Mouse (Mus musculus) midbrain, embryonic 10.5 days (tissue): ENCODE measurements at regions not wholly inside any gene's neighbourhood (a gene's known extent, or its start where the extent isn't known, plus 50 kb on each side); places are given as distances from the start of the nearest gene placed in this dataset.

Experiments used
- DNase-seq: peaks from one replicate; pipeline ENCODE4 v3.0.0-alpha.2; 2017; ENCODE audit warnings: low spot score
- H3K27ac ChIP-seq: fragments of 300-500 bp; sonication (generic); replicated peaks from 2 replicates; pipeline ENCODE4 v1.5.1; 2016; ENCODE audit warnings: mild to moderate bottlenecking
- H3K27me3 ChIP-seq: fragments of 300-500 bp; sonication (generic); 2 replicates; pipeline ENCODE4 v1.6.1; 2016; ENCODE audit warnings: low read depth, mild to moderate bottlenecking; ENCODE audit not compliant: poor library complexity, severe bottlenecking
- H3K36me3 ChIP-seq: fragments of 300-500 bp; sonication (generic); 2 replicates; pipeline ENCODE4 v1.6.1; 2016; ENCODE audit warnings: mild to moderate bottlenecking, moderate library complexity
- H3K4me1 ChIP-seq: fragments of 300-500 bp; sonication (generic); 2 replicates; pipeline ENCODE4 v1.6.1; 2016
- H3K4me3 ChIP-seq: fragments of 300-500 bp; sonication (generic); 2 replicates; pipeline ENCODE4 v1.5.1; 2016; ENCODE audit warnings: mild to moderate bottlenecking, moderate library complexity
- H3K9me3 ChIP-seq: fragments of 300-500 bp; sonication (generic); replicated peaks from 2 replicates; pipeline ENCODE4 v1.6.1; 2016; ENCODE audit warnings: mild to moderate bottlenecking
- WGBS: fragments of 180-500 bp; shearing (Covaris S2); methylation state at CpG from one replicate; pipeline ENCODE4 v1.1.7; 2016; 5-methylcytosine and 5-hydroxymethylcytosine counted together

GRCm38 (mm10) chr6:49965944-49966545 is 143.5 kb downstream of the Npy start:
- H3K36me3 ChIP-seq, result no peaks in the 10 kb centered on the region
- no peak overlapping the region for H3K4me3 ChIP-seq
- WGBS, result 85% methylated on average over 5 of the region's 5 CpGs
- H3K27me3 ChIP-seq, result no peaks in the 10 kb centered on the region
- DNase-seq, result no peak
- no peak overlapping the region for H3K27ac ChIP-seq
- H3K4me1 ChIP-seq, result no peaks in the 10 kb centered on the region
- no peaks in the 10 kb centered on the region for H3K9me3 ChIP-seq

GRCm38 (mm10) chr6:49966555-49966954 is 143.5 kb upstream of the Mpp6 start:
- Histone ChIP-seq H3K9me3 (no peaks in the 10 kb centered on the region), H3K27me3 (no peaks in the 10 kb centered on the region), H3K4me3 (no peak overlapping the region), H3K4me1 (no peaks in the 10 kb centered on the region), H3K27ac (no peak overlapping the region), H3K36me3 (no peaks in the 10 kb centered on the region)
- 93% methylated on average over 3 of the region's 3 CpGs for WGBS
- DNase-seq, result no peak

- H3K27ac ChIP-seq, result no peak overlapping the region
- 87% methylated on average over 7 of the region's 7 CpGs for WGBS
- no peaks in the 10 kb centered on the region for H3K36me3 ChIP-seq
- H3K27me3 ChIP-seq, result no peaks in the 10 kb centered on the region
- no peak overlapping the region for H3K4me3 ChIP-seq
- no peak for DNase-seq
- peaks cover 10% of the 10 kb centered on the region for H3K4me1 ChIP-seq
- no peaks in the 10 kb centered on the region for H3K9me3 ChIP-seq
Observed at GRCm38 (mm10) chr6:49973258-49973865, 136.7 kb upstream of the Mpp6 start.

GRCm38 (mm10) chr6:49977783-49978182 is 132.3 kb upstream of the Mpp6 start:
- peaks cover 9% of the 10 kb centered on the region; the same call in 1 of the 2 replicates for H3K4me1 ChIP-seq
- no peaks in the 10 kb centered on the region for H3K27me3 ChIP-seq
- H3K4me3 ChIP-seq, result no peak overlapping the region
- no peaks in the 10 kb centered on the region for H3K9me3 ChIP-seq
- DNase-seq, result no peak
- 82% methylated on average over 11 of the region's 11 CpGs for WGBS
- no peaks in the 10 kb centered on the region for H3K36me3 ChIP-seq
- no peak overlapping the region for H3K27ac ChIP-seq

GRCm38 (mm10) chr6:49983740-49984139 is 126.3 kb upstream of the Mpp6 start:
- DNase-seq, result no peak
- Histone ChIP-seq H3K27ac (no peak overlapping the region), H3K4me1 (peaks cover 10% of the 10 kb centered on the region), H3K27me3 (no peaks in the 10 kb centered on the region), H3K4me3 (no peak overlapping the region), H3K36me3 (no peaks in the 10 kb centered on the region), H3K9me3 (no peaks in the 10 kb centered on the region)
- WGBS, result 80% methylated on average over 4 of the region's 4 CpGs

- H3K4me3 ChIP-seq, result no peak overlapping the region
- DNase-seq, result no peak
- peaks cover 8% of the 10 kb centered on the region for H3K4me1 ChIP-seq
- WGBS, result 85% methylated on average over 6 of the region's 6 CpGs
- no peaks in the 10 kb centered on the region for H3K9me3 ChIP-seq
- H3K36me3 ChIP-seq, result no peaks in the 10 kb centered on the region
- no peak overlapping the region for H3K27ac ChIP-seq
- no peaks in the 10 kb centered on the region for H3K27me3 ChIP-seq
Observed at GRCm38 (mm10) chr6:49985127-49985526, 124.9 kb upstream of the Mpp6 start.

- DNase-seq, result no peak
- 92% methylated on average over 5 of the region's 5 CpGs for WGBS
- H3K36me3 ChIP-seq, result no peaks in the 10 kb centered on the region
- H3K27ac ChIP-seq, result no peak overlapping the region
- no peaks in the 10 kb centered on the region for H3K9me3 ChIP-seq
- H3K4me1 ChIP-seq, result peaks cover 13% of the 10 kb centered on the region
- no peak overlapping the region for H3K4me3 ChIP-seq
- no peaks in the 10 kb centered on the region for H3K27me3 ChIP-seq
Observed at GRCm38 (mm10) chr6:49987141-49987540, 122.9 kb upstream of the Mpp6 start.

GRCm38 (mm10) chr6:49987541-49988210 is 122.4 kb upstream of the Mpp6 start:
- no peak overlapping the region for H3K4me3 ChIP-seq
- WGBS, result 85% methylated on average over 3 of the region's 3 CpGs
- H3K9me3 ChIP-seq, result no peaks in the 10 kb centered on the region
- no peaks in the 10 kb centered on the region for H3K27me3 ChIP-seq
- no peak overlapping the region for H3K27ac ChIP-seq
- H3K36me3 ChIP-seq, result no peaks in the 10 kb centered on the region
- DNase-seq, result no peak
- peaks cover 13% of the 10 kb centered on the region for H3K4me1 ChIP-seq

- 95% methylated on average over 9 of the region's 9 CpGs for WGBS
- no peaks in the 10 kb centered on the region for H3K36me3 ChIP-seq
- H3K4me1 ChIP-seq, result peaks cover 6% of the 10 kb centered on the region
- H3K9me3 ChIP-seq, result no peaks in the 10 kb centered on the region
- DNase-seq, result no peak
- H3K27me3 ChIP-seq, result no peaks in the 10 kb centered on the region
- H3K27ac ChIP-seq, result no peak overlapping the region
- no peak overlapping the region for H3K4me3 ChIP-seq
Observed at GRCm38 (mm10) chr6:49989585-49990521, 120.2 kb upstream of the Mpp6 start.

GRCm38 (mm10) chr6:49990522-49990858 is 119.6 kb upstream of the Mpp6 start:
- Histone ChIP-seq H3K27me3 (no peaks in the 10 kb centered on the region), H3K36me3 (no peaks in the 10 kb centered on the region), H3K27ac (no peak overlapping the region), H3K9me3 (no peaks in the 10 kb centered on the region), H3K4me3 (no peak overlapping the region), H3K4me1 (peaks cover 6% of the 10 kb centered on the region)
- DNase-seq, result no peak
- 73% methylated on average over 8 of the region's 8 CpGs for WGBS

GRCm38 (mm10) chr6:49999365-49999764 is 110.7 kb upstream of the Mpp6 start:
- DNase-seq, result no peak
- Histone ChIP-seq H3K27ac (no peak overlapping the region), H3K4me3 (no peak overlapping the region), H3K27me3 (no peaks in the 10 kb centered on the region), H3K36me3 (no peaks in the 10 kb centered on the region), H3K4me1 (no peaks in the 10 kb centered on the region), H3K9me3 (no peaks in the 10 kb centered on the region)
- 90% methylated on average over 11 of the region's 11 CpGs for WGBS

- DNase-seq, result no peak
- Histone ChIP-seq H3K36me3 (no peaks in the 10 kb centered on the region), H3K27me3 (no peaks in the 10 kb centered on the region), H3K4me3 (no peak overlapping the region), H3K4me1 (0 out of 2 replicates have a peak, but pooled peaks cover 4% of the 10 kb centered on the region), H3K27ac (no peak overlapping the region), H3K9me3 (no peaks in the 10 kb centered on the region)
- 89% methylated on average over 4 of the region's 4 CpGs for WGBS
Observed at GRCm38 (mm10) chr6:50008074-50008473, 102.0 kb upstream of the Mpp6 start.
